Comparison of ENCODE assay signal across 8 mouse cellular contexts in the genomic region with DNA sequence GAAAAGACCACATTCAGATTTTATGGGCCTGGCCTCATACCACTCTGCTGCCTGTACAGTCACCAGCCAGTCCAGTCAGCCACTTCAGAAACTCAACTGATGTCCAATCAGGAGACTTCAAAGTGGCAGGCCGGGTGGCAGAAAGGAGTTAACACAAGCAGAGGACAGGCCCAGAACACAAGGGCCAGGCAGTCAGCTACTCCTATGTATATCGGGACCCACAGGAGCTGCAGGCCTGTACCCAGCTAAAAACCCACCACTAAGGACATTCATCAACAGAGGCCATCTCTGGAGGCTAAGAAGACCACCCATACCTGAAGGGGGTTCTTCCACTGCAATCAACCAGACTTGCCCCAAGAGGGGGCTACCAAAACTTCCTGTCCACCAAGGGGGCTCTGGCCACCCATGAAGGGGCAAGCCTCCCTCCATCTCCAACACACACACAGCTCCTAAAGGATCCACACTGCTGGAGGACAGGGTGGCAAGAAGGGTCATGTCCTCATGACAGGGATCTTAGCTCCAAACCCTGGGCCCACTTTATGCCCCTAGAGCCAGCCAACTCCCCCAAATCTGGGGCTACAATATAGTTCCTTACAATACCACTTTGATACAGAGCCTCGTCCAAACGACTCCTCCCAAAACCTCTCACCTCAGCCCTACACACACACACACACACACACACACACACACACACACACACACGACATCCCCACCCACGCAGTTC. TPM values are rescaled to one million over a fixed set of nuclear protein-coding genes. Genes with fewer than 3 reads are reported as not detected.
DNase-seq lines count a peak whose midpoint lies in the region; ATAC-seq and TF ChIP-seq lines count a peak whose summit lies in the region.

No protein-coding gene starts in this region.

- peak overlapping the region; percentile 96 for H3K9ac ChIP-seq in ES-Bruce4 (ENCODE audit: low read depth, poor library complexity, severe bottlenecking)
- H3K9ac ChIP-seq in forebrain, embryonic 14.5 days (ENCODE audit: low read length) = peak overlapping the region; percentile 98
- peak overlapping the region; percentile 99 for H3K9ac ChIP-seq in limb, embryonic 12.5 days (replicated peaks)

- no peak for TF ChIP-seq CTCF in ES-Bruce4 (IDR thresholded peaks at IDR 0.05; ENCODE audit: low read depth, low read length)

- H3K4me3 ChIP-seq in ES-Bruce4 (ENCODE audit: low read depth, low read length) = 0 out of 2 replicates have a peak overlapping the region, but pooled peaks have one; percentile 13
- H3K4me3 ChIP-seq in forebrain, embryonic 14.5 days (ENCODE audit: low read depth, low read length) = peak overlapping the region; percentile 72
- H3K4me3 ChIP-seq in limb, embryonic 12.5 days (replicated peaks) = peak overlapping the region; percentile 81
- H3K4me3 ChIP-seq in myocyte = peak overlapping the region; percentile 49

- no peaks in the 10 kb centered on the region for H3K4me1 ChIP-seq in ES-Bruce4 (ENCODE audit: control insufficient read depth, insufficient read depth, low read length)
- peaks cover 27% of the 10 kb centered on the region for H3K4me1 ChIP-seq in forebrain, embryonic 14.5 days (ENCODE audit: control insufficient read depth, insufficient read depth, low read length)
- H3K4me1 ChIP-seq in limb, embryonic 12.5 days (replicated peaks) = peaks cover 56% of the 10 kb centered on the region

- no peaks in the 10 kb centered on the region for H3K36me3 ChIP-seq in ES-Bruce4 (ENCODE audit: control insufficient read depth, insufficient read depth, low read length, poor library complexity, severe bottlenecking)
- H3K36me3 ChIP-seq in forebrain, embryonic 14.5 days (ENCODE audit: control insufficient read depth, insufficient read depth, low read length) = no peaks in the 10 kb centered on the region
- no peaks in the 10 kb centered on the region; the same call in 1 of the 2 replicates for H3K36me3 ChIP-seq in limb, embryonic 12.5 days
- H3K36me3 ChIP-seq in myocyte (ENCODE audit: control insufficient read depth, insufficient read depth) = no peaks in the 10 kb centered on the region

- TF ChIP-seq POLR2A in ES-Bruce4 (IDR thresholded peaks at IDR 0.05; ENCODE audit: insufficient read depth, low read length) (no peak), myocyte (IDR thresholded peaks at IDR 0.05; ENCODE audit: insufficient read length, low read depth) (no peak)

- H3K27ac ChIP-seq in ES-Bruce4 (ENCODE audit: insufficient read depth, low read length) = no peak overlapping the region
- H3K27ac ChIP-seq in forebrain, embryonic 14.5 days (ENCODE audit: low read depth, low read length) = no peak overlapping the region; the same call in 1 of the 2 replicates
- H3K27ac ChIP-seq in limb, embryonic 12.5 days = peak overlapping the region; percentile 99

- H3K79me2 ChIP-seq in myocyte (ENCODE audit: control insufficient read depth, insufficient read depth) = peaks cover 17% of the 10 kb centered on the region

- peak overlapping the region; percentile 62 for H3ac ChIP-seq in myocyte (ENCODE audit: control insufficient read depth, insufficient read length)

- peak; percentile 33 for DNase-seq in cerebellum, adult 9-11 months
- no peak for DNase-seq in cerebellum, adult 11-12 months
- no peak for DNase-seq in forebrain, embryonic 14.5 days (ENCODE audit: low spot score)
- no peak for DNase-seq in right cerebral cortex, adult 18-20 months
- DNase-seq in testis, postnatal 14 days (ENCODE audit: low spot score) = no peak

- peak overlapping the region; percentile 74 for H3K4me2 ChIP-seq in forebrain, embryonic 14.5 days (ENCODE audit: low read length)
- H3K4me2 ChIP-seq in limb, embryonic 12.5 days = peak overlapping the region; percentile 96
- peak overlapping the region; percentile 95 for H3K4me2 ChIP-seq in myocyte (ENCODE audit: low read depth)

- 4% methylated on average over 6 of the region's 6 CpGs for WGBS in forebrain, embryonic 14.5 days
- WGBS in limb, embryonic 12.5 days = 1% methylated on average over 6 of the region's 6 CpGs

- no peak for TF ChIP-seq EP300 in ES-Bruce4 (IDR thresholded peaks at IDR 0.05; ENCODE audit: insufficient read depth, low read depth, low read length)

- no peak for ATAC-seq in forebrain, embryonic 14.5 days
- no peak for ATAC-seq in limb, embryonic 12.5 days (ENCODE audit: insufficient number of reproducible peaks, insufficient read depth, low FRiP score, low TSS enrichment, low read depth)

- H3K9me3 ChIP-seq in ES-Bruce4 (replicated peaks; ENCODE audit: control insufficient read depth, insufficient read depth, low read length, poor library complexity, severe bottlenecking) = no peaks in the 10 kb centered on the region
- H3K9me3 ChIP-seq in forebrain, embryonic 14.5 days (replicated peaks; ENCODE audit: control insufficient read depth, low read length) = no peaks in the 10 kb centered on the region
- H3K9me3 ChIP-seq in limb, embryonic 12.5 days = no peaks in the 10 kb centered on the region

- H3K27me3 ChIP-seq in ES-Bruce4 (ENCODE audit: control insufficient read depth, insufficient read depth, low read length, poor library complexity, severe bottlenecking) (peaks cover 2% of the 10 kb centered on the region; the same call in 1 of the 2 replicates), myocyte (ENCODE audit: control insufficient read depth, insufficient read depth, insufficient read length) (no peaks in the 10 kb centered on the region)
- no peaks in the 10 kb centered on the region for H3K27me3 ChIP-seq in forebrain, embryonic 14.5 days (replicated peaks; ENCODE audit: control insufficient read depth, insufficient read depth, low read length)
- H3K27me3 ChIP-seq in limb, embryonic 12.5 days = no peaks in the 10 kb centered on the region

TF ChIP-seq in myocyte, 11 proteins besides CTCF, POLR2A, EP300 and RAD21:
- no peak for TF ChIP-seq TCF3 (IDR thresholded peaks at IDR 0.05; ENCODE audit: insufficient read length, low read depth)
- TF ChIP-seq USF1 (IDR thresholded peaks at IDR 0.05; ENCODE audit: low read depth) = no peak
- no peak for TF ChIP-seq TCF12 (IDR thresholded peaks at IDR 0.05; ENCODE audit: insufficient read depth, poor library complexity, severe bottlenecking)
- TF ChIP-seq MYOD1 (IDR thresholded peaks at IDR 0.05; ENCODE audit: control insufficient read depth in 1 of 3, insufficient read length in 2 of 3, low read depth in 2 of 3) = no peak
- TF ChIP-seq REST (IDR thresholded peaks at IDR 0.05; ENCODE audit: insufficient read depth, insufficient read length) = no peak
- TF ChIP-seq SRF (IDR thresholded peaks at IDR 0.05; ENCODE audit: control insufficient read depth, insufficient read length, low read depth) = no peak
- TF ChIP-seq CEBPB (IDR thresholded peaks at IDR 0.05; ENCODE audit: insufficient read depth, poor library complexity, severe bottlenecking) = no peak
- no peak for TF ChIP-seq MAX (IDR thresholded peaks at IDR 0.05; ENCODE audit: low read depth)
- TF ChIP-seq E2F4 (IDR thresholded peaks at IDR 0.05; ENCODE audit: insufficient read depth) = no peak
- no peak for TF ChIP-seq POLR2AphosphoS2 (IDR thresholded peaks at IDR 0.05; ENCODE audit: insufficient read length, low read depth)
- TF ChIP-seq MYOG (IDR thresholded peaks at IDR 0.05; ENCODE audit: control insufficient read depth in 1 of 3, insufficient read depth in 1 of 3, insufficient read length in 2 of 3, low read depth in 2 of 3) = no peak

RNA-seq across cellular contexts. Expression of gene Zfp362, which starts 1.3 kb away (rescaled TPM):
- polyA plus RNA-seq in ES-Bruce4 (2011; ENCODE audit: insufficient read depth, insufficient read length, low read depth, missing spikeins) = 11.6 and 12.8 TPM in 2 replicates
- polyA plus RNA-seq in forebrain, embryonic 14.5 days (2014; fragmentation: Nextera tagmentation; extraction: Ambion mirVana) = 26.1 and 31.3 TPM in 2 replicates
- polyA plus RNA-seq in limb, embryonic 12.5 days (2016; fragmentation: Nextera tagmentation; extraction: Ambion mirVana) = 47.6 and 52.1 TPM in 2 replicates
- polyA plus RNA-seq in myocyte (2012; fragmentation: generic; extraction: Trizol) = 12.0 TPM

RNA-seq across cellular contexts. Expression of gene A3galt2, which starts 49.4 kb away (rescaled TPM):
- polyA plus RNA-seq in ES-Bruce4 (2011; ENCODE audit: insufficient read depth, insufficient read length, low read depth, missing spikeins) (not detected in 2 replicates), myocyte (2012; fragmentation: generic; extraction: Trizol) (0.13 TPM)
- 0.27 and 0.38 TPM in 2 replicates for polyA plus RNA-seq in forebrain, embryonic 14.5 days (2014; fragmentation: Nextera tagmentation; extraction: Ambion mirVana)
- polyA plus RNA-seq in limb, embryonic 12.5 days (2016; fragmentation: Nextera tagmentation; extraction: Ambion mirVana) = 0.18 and 0.32 TPM in 2 replicates

Comparison
In these comparisons a context has a peak if more than half of its experiments do, and no peak if none do; other contexts are left out.
1. H3K4me3 ChIP-seq: peak in every context shown above with its lines; median percentile 81 in limb, embryonic 12.5 days; 72 in forebrain, embryonic 14.5 days; 49 in myocyte; 13 in ES-Bruce4.